Mouse (Mus musculus): ENCODE measurements around the gene Atp2b2. TPM values are rescaled to one million over a fixed set of nuclear protein-coding genes. Genes with fewer than 3 reads are reported as not detected.

Atp2b2 gene
- total RNA-seq, 2 experiments from 2014 or later, result 0.55 TPM

DNA sequence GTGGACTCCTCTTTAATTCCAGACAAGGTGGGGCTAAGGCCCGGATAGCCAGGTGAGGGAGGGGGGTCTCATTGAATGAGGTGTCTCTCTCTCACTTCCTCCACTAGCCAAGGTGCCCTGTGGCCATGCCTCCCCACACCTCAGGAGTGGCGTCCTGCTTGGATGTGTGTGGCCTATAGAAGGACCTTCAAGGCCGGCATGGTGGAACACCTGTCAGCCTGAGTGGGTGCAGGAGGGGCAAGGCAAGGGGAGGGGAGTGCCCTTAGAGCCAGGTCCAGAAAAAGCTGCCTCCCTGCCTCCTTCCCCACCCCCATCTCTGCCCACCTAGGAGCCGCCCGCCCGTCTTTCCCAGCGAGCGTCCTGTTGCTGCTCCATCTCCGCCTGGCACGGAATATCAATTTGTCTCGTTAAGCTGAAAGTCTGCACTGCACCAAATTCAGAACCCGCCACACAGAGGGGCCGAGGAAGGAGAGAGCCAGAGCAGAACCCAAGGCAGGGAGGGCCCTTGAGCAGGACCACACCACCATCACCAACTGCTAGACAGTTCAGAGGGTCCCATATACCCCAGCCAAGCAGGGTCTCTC is 150.2 kb downstream of the Atp2b2 start:
- intact Hi-C loops (cut with DNase I), result no loop called here
- DNase-seq, result no peak

DNA sequence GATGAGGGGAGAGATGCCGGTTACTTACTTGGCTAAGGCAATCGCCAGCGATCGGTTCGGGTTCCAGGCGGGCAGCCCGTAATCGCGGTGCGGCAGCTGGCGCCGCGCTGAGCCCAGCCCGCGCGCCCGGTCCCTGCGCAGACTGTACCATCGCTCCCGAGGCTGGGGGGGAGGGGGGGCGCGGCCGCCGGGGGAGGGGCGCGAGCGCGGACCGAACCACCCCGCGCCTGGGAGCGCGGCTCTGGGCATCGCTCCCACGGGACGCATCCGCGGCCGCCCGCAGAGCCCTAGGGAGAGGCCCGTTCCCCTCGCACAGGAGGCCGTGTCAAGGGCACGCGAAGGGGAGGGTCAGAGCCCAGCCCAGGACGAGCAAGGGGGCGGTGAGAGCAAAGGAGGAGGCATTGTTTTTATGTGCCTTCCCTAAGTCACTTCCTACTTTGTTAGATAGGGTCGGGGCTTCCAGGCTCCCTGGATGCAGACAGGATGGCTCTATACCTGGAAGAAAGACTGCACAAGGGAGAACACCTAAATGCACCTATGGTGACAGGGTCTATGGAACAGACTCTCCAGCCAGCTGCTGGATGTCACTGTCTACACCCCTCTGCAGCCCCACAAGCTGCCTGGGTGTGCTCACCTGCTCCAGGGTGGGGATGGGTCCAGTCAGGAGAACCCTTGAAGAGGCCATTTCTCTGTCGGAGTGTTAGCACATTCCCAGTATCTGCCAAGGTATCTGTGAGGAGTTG is 151.0 kb downstream of the Atp2b2 start:
- intact Hi-C loops (cut with DNase I), result no loop called here
- no peak for DNase-seq

DNA sequence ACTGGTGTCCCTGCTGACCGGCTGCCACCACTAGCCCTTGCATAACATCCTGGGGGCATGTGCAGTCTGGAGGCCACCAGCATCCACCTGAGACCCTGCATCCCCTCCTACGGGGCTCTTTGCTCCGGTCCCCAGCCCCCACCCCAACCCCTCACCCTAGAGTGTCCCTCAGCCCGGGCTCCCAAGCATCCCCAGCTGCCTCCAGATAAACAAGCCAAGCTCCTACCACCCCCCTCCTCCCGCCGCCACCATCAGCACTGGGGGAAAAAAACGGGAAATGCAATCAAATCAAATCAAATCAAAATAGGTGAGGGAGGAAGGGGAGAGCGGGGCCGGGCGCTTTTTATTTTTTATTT is 151.6 kb downstream of the Atp2b2 start:
- intact Hi-C loops (cut with DNase I), result no loop called here
- DNase-seq, result no peak

DNA sequence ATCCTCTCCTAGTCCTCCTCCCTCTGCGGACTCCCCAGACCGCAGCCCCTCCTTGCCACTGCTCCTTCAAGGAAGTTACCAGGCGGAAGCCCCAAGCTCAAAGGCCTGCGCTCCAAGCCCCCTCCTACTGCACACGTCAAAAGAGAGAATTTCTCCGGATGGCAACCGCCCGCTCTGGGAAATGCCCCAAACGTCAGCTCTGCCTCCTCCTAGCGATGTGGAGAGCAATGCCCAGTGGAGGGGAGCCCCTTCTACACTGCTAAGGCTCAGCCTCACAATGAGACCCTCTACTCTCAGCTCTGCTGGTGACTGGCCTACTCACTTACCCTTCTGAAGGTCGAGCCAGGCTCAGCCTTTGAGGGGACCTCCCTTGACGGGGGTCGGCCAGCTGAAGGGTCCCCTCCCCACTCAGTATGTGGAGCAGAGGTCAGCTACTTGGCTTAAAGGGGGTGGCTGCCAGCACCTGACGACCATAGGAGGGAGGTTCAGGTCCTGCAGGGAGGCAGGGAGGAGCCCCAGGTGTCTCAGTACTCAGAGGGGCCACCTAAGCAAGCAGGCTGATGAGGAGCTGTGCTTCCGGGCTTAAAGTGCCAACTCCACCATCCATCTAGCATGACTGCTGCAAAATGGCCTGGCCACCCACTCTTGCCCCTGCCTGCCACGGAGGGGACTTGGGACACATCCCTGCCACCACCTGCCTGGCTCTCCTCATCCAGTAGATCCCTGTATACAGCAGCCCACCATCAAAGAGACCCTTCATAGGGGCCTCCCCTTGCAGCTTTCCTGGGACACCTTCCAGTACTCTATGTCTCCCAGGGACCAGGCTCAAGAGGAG is 152.2 kb downstream of the Atp2b2 start:
- intact Hi-C loops (cut with DNase I), result no loop called here

DNA sequence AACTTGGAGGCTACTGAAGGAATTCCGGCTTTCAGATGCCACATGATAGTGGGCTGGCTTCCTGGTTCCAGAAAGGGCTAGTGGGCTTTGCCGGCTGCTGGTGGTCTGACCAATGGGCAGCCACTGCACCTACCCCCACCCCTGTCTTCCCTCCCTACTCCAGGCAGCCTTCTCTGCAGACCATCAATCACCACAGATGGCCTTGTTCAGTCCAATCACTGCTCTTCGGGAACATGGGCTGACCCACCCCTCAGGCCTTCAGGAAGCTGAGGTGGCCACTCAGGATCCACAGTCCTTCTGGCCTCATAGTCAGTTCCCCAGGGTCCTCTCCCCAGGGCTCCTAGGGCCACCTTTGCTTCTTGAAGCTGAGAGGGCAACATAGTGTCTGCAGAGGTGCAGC is 153.2 kb downstream of the Atp2b2 start:
- DNase-seq, result no peak
- intact Hi-C loops (cut with DNase I), result no loop called here

More for the DNA sequence above, 152.2 kb downstream of the Atp2b2 start:
- DNase-seq, result no peak

DNA sequence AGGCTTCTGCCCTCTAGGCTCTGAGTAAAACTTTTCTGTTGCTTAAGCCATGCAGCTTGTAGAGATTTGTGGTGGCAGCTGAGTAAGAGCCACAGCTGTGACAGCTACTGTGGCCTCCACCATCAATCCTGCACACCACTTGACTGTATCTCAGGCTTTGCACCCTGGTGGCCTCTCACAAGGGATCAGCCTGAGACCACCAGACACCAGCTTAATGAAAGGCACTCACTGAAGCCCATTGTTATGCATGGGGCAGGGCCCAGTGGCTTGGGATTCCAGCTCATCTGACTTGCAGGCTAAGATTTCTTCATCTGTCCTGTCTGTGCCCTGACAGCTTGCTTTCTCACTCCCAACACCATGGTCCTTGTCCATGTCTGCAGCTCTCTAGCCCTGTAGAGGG is 155.5 kb downstream of the Atp2b2 start:
- intact Hi-C loops (cut with DNase I), result no loop called here
- no peak for DNase-seq

DNA sequence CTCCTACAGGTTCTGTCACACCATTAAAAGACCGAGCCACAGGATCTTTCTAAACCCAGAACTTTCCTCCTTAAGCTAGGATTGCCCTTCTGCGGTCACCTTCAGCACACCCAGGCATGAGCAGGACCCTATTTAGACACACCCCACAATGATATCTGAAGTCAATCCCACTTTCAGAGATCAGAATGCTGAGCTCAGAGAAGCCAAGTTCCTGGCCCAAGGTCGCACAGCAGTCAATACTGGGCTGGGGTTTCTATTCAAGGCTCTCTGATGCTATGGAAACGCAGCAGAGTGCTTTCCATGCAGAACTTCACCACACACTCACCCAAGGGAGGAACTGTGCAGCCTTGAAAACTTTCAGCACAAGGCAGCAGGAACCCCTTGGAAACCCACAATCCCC is 157.6 kb downstream of the Atp2b2 start:
- intact Hi-C loops (cut with DNase I), result no loop called here
- no peak for DNase-seq

DNA sequence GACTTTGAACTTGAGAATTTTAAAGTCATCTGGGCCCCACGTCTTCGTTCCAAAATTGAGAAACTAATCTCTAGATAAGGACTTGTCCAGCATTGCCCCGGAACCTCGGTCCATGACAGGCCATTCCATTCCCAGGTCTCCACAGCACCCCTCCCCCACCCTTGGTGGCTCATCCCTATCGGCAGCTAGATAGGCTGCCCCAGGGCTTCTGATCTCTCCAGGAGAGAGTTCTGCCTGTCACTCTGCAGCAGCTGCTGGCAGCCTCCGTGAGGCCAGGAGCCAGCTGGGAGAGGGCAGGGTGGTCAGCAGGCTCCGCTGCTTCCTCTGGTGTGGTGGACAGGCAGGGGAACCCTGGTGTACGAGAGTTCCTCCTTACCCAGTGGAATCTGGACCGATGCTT is 159.2 kb downstream of the Atp2b2 start:
- intact Hi-C loops (cut with DNase I), result no loop called here

DNA sequence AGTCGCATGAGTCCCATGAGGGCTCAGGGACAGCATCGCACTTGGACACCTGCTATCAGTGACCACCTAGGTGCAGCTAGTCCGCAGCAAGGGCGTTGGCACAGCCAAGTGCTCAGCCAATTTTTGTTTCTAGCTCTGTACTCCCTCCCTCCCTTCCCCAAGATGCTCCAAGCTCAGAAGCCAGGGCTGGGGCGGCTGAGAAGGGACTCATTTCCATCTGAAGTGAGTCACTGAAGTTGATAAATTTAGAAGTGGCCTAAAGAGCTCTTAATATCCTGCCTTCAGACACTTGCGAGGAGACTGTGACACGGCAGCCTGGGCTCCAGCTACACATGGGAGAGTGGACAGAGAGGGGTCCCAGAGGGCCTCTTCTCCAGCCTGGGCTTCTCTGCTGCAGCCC is 160.0 kb downstream of the Atp2b2 start:
- DNase-seq, result no peak
- intact Hi-C loops (cut with DNase I), result no loop called here

More for the DNA sequence above, 159.2 kb downstream of the Atp2b2 start:
- DNase-seq, result no peak

DNA sequence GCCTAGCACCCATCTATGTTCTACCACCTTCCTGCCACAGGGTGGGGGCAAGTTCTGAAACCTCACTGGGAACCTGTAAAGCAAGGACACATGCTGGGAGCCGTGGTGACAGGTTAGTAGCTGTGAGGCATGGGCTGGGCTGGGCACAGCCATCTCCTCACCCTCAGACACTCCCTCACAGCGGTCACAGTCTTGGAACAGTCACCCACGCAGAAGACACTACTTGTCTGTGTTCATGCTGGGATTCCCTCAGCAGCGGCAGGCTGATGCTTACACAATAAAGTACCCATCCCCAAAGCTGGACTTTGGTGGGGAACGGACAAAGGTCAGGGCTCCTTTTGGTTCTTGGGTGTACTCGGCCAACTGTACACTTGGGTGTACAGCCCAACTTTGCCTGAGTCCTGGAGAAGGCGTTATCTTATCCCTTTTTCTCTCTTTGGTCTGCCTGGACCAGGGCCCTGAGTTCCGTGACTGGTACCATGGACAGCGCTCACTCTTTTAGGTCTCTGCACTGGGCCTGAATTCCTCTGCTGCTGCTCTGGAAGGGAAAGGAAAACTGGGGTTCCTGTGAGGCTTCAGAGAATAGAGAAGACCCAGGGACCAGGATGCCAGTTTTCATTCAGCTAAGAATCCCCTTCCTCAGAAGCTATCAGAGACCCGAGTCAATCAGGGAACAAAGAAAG is 160.7 kb downstream of the Atp2b2 start:
- DNase-seq, result peak; percentile 41 to 64
- intact Hi-C loops (cut with DNase I), result no loop called here

DNA sequence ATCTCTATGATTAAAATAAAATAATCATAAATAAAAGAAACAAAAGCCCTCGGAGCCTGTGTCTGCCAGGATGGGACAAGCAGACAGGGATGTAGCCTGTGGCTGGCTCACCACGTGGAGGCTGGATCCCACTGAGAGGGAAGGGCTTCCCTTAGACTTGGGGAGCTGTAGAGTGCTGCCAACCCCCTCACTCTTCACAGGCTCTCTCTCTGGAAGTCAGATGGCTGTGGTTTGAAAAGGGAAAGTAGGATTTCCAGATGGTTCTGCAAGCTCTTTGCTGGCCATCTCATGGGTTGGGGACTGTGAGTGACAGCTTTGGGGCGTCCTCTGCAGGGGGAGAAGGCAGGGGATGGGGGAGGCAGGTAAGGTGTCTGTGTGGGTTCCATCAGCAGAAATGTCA is 163.0 kb downstream of the Atp2b2 start:
- no peak for DNase-seq
- intact Hi-C loops (cut with DNase I), result no loop called here

DNA sequence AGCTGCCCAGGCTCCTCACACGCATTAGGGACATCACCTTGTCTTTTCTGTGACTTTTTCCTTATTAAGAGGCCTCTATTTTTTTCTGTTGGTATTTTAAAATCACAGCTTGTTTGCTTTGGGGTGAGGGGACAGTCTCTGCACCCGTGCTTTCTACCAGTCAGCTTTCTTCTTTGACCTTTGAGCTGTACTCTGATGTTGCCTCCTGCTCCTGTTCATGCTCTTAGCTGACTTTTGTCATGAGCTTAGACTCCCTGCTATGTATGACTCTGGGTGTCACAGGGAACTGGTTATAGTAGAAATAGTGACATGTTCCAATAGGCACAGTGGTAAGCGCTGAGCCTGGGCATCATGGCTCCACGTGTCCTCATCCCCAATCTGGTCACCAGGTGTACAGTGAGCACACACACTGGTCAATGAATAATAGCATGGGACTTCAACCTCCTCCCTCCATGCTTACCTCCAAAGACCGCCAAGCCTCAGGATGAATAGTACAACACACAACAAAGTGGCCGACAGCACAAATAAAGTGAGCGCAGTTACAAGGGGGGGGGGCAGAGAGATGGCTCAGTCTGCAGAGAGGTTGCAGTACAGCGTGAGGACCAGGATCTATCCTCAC is 163.8 kb downstream of the Atp2b2 start:
- intact Hi-C loops (cut with DNase I), result no loop called here
- DNase-seq, result no peak

DNA sequence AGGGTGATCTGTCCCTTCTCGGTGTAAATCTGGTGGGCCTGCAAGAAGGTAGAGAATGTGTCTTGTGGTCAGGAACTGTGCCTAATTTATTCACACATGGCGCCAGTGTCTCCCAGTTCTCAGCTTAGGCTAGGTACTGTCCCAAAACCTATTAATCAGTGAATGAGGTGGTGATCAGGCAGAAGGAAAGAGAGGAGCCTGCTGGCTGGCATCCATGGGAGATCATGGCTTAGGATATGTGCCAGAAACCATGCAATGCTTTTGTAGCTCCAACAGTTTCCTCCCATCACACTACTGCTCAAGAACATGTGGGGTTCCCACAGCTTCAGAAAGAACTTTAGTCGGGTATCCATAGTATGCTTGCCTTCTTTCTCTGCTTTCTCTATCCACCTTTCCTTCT is 165.8 kb downstream of the Atp2b2 start:
- DNase-seq, result no peak
- intact Hi-C loops (cut with DNase I), result no loop called here

DNA sequence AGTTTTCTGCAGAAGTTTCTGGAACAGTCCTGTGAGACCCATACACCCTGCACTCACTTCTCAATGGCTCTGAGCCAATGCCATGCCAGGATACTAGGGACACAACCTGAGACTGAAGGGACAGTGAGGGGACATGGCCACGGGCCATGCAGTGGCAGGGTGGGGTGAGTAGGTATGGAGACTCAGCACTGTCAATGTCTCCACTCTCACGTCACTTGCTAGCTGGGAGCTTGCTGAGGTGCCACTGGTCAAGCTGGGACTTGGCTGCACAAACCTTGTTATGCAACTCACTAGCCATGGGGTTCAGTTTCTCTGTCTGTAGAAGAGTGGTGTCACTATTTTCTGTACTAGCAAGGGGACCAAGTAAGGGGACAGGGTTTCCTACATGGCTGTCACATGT is 167.2 kb downstream of the Atp2b2 start:
- no peak for DNase-seq
- intact Hi-C loops (cut with DNase I), result no loop called here

DNA sequence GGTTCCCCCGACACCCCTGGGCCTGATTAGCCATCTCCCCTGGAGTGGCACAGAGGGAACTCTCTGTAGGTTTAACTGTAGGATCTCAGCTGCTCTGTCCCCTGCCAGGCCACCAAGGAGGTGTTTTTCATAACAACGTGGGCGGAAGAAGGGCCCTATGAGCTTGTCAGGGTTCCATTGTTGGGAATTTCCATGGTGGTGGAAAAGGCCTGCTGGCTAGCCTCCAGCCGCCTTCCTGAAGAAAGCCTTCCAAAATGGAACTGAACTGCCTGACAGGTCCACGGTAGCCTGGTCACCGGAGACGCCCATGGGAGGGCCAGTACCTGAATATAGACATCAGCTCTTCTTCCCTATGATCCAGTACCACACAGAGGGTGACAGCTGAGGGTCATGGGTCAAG is 169.8 kb downstream of the Atp2b2 start:
- intact Hi-C loops (cut with DNase I), result no loop called here

DNA sequence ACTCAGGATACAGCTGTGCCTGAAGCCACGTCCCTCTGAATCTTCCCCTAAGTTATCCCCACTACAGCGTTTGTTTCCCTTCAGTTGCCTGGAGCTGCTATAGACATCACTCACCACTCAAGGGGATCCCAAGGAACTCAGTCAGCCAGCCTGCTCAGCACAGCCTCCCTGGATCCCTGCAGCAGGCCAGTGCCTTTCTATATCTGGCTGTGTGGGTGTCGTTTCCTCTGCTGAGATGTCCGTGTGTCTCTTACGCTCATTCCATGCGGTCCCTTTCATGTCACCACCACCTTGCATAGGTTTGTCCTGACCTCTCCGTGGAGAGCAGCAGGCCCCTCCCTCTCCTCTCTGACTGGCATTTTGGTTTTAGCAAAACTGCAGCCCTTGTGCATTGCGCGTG is 171.6 kb downstream of the Atp2b2 start:
- intact Hi-C loops (cut with DNase I), result no loop called here
- no peak for DNase-seq

More for the DNA sequence above, 169.8 kb downstream of the Atp2b2 start:
- no peak for DNase-seq

DNA sequence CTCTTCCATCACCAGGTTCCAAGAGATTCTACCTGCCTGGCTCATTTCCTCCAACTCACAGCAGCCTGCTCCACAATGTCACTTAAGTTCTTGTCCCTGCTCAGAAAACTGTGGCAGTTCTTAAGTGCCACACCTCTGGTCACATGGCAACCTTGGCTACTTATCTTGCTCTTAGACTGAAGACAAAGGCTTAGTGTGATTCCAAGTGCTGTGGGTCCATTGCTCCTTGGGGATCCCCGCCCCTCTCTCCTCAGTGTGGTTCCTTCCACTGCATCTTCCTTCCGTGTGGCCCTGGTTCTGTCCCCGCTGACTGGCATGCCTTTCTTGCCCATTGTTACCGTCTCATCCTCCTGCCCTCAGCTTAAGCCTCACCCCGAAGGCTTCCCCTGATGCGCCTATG is 173.9 kb downstream of the Atp2b2 start:
- intact Hi-C loops (cut with DNase I), result no loop called here
- DNase-seq, result no peak

DNA sequence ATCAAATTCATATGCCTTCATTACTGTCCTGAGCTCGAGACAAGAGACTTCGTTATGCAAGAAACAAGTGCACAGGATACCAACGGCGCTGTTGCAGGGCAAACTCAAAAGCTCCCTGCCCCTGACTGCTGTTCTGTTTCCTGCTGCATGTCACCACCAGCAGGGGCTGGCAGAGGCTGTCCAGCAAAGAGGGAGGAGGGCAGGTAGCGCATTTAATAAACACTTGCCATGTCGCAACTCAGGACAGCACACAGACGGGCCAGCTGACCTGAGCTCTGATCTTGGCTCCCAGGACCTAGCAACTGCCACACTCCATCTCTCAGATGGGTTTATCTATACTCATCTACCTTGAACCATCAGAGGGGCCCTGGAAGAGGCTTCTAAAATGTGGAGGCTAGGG is 176.7 kb downstream of the Atp2b2 start:
- no peak for DNase-seq
- intact Hi-C loops (cut with DNase I), result no loop called here

DNA sequence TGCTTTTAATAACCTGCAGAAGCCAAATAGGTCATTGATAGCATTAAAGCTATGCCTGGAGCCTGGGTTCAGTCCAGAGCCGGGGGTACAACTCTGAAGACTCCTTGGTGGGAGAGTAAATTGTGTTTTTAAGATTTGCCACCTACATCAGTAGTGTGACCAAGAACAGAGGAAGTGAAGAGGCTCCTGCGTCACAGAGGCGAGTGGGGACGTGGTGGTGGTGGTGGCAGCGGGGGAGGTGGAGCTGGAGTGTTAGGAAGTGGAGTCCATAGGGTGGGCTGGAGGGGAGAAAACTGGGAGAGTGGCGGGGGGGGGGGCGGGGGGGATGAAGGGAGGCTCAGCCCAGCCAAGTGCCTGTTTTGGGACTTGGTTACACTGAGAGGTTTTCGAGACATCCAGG is 177.6 kb downstream of the Atp2b2 start:
- intact Hi-C loops (cut with DNase I), result no loop called here
- no peak for DNase-seq

DNA sequence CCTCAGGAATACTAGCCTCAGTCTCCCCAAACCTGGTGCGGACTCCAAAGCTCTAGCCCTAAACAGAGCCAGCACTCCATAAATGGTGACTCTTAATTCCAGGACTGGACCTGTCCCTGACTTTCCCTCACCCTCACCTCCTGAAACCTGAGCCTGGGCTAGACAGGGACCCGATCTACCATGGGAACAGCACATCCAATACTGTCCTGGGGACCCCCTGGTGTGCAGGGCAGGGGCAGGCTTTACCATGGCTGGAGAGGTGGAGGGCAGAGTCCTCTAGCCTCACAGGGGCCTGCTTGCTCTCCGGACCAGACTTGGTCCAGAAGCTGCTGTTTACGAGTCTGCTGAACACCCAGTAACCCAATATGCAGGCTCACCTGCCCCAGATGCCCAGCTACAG is 179.5 kb downstream of the Atp2b2 start:
- no peak for DNase-seq
- intact Hi-C loops (cut with DNase I), result no loop called here

DNA sequence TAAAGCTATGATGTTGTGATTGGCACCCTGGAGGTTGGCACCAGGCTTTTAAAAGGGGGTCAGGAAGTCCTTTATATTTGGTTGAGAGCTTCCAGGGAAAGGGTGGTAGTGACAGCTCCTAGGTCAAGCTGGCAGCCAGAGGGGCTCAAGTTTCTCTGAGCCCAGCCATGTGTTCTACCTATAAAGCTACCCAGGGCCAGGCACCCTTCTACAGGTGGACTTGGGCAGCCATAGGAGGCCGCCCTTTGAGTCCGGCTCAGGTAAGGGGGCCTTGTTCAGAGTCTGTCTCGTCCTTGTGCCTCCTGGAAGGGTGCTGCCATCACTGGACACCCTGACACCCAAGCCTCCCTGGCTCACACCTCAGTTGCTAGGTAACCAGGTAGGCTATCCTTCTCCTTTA is 180.5 kb downstream of the Atp2b2 start:
- no peak for DNase-seq
- intact Hi-C loops (cut with DNase I), result no loop called here

Data from heart, postnatal 10 days (tissue).